Mouse (Mus musculus) forebrain, postnatal 0 days (tissue): ENCODE measurements around the gene Rundc1. TPM values are rescaled to one million over a fixed set of nuclear protein-coding genes. Genes with fewer than 3 reads are reported as not detected.

ENCODE experiments used
- ATAC-seq: fragments of 200-750 bp; cut with Nextera tagmentation; 2 replicates; pipeline ENCODE4 v1.8.0; 2017; ENCODE audit warnings: mild to moderate bottlenecking, moderate library complexity
- DNase-seq: peaks from one replicate; pipeline ENCODE4 v3.0.0-alpha.2; 2015
- H3K27ac ChIP-seq: fragments of 300-500 bp; sonication (generic); 2 replicates; pipeline ENCODE4 v1.5.1; 2014; ENCODE audit warnings: low read depth, mild to moderate bottlenecking, antibody characterized with exemption, low read length, moderate library complexity, mixed read lengths
- H3K27me3 ChIP-seq: fragments of 300-500 bp; sonication (generic); 2 replicates; pipeline ENCODE4 v1.6.1; 2014; ENCODE audit warnings: mild to moderate bottlenecking, low read length, mixed read lengths; ENCODE audit not compliant: insufficient read depth
- H3K36me3 ChIP-seq: fragments of 300-500 bp; sonication (generic); 2 replicates; pipeline ENCODE4 v1.6.1; 2014; ENCODE audit warnings: mild to moderate bottlenecking, moderate library complexity; ENCODE audit not compliant: insufficient read depth
- H3K4me1 ChIP-seq: fragments of 300-500 bp; sonication (generic); 2 replicates; pipeline ENCODE4 v1.6.1; 2014; ENCODE audit warnings: antibody characterized with exemption; ENCODE audit not compliant: insufficient read depth
- H3K4me2 ChIP-seq: fragments of 300-500 bp; sonication (generic); 2 replicates; pipeline ENCODE4 v1.6.1; 2014; ENCODE audit warnings: low read depth, mild to moderate bottlenecking, moderate library complexity
- H3K4me3 ChIP-seq: fragments of 300-500 bp; sonication (generic); 2 replicates; pipeline ENCODE4 v1.5.1; 2014; ENCODE audit warnings: low read depth, low read length, mixed read lengths
- H3K9ac ChIP-seq: fragments of 300-500 bp; sonication (generic); 2 replicates; pipeline ENCODE4 v1.6.1; 2014; ENCODE audit warnings: mild to moderate bottlenecking
- H3K9me3 ChIP-seq: fragments of 300-500 bp; sonication (generic); 2 replicates; pipeline ENCODE4 v1.6.1; 2016; ENCODE audit warnings: low read length
- CTCF ChIP-seq: sonication (generic); IDR thresholded peaks from 2 replicates; pipeline ENCODE4 v1.5.1; 2016; ENCODE audit warnings: antibody characterized with exemption, control low read depth, low read depth
- WGBS: fragments of 180-500 bp; shearing (Covaris S2); extraction: QIAGEN DNeasy Blood & Tissue Kit; methylation state at CpG from one replicate; pipeline ENCODE4 v1.1.7; 2014; 5-methylcytosine and 5-hydroxymethylcytosine counted together
- polyA plus RNA-seq: library from polyadenylated mRNA; unstranded; fragments of >200 nt; fragmentation: Nextera tagmentation; extraction: Ambion mirVana; gene quantifications from 2 replicates; pipeline ENCODE4 v1.2.1, GENCODE M21; 2015
- total RNA-seq: library from RNA; depleted of rRNA; stranded (reverse); fragments of >200 nt; gene quantifications from 2 replicates; pipeline ENCODE4 v1.2.3, GENCODE M21; 2014

Rundc1 gene
- total and polyA plus RNA-seq, 2 experiments from 2014 or later: 12.6 to 24.4 TPM

DNA sequence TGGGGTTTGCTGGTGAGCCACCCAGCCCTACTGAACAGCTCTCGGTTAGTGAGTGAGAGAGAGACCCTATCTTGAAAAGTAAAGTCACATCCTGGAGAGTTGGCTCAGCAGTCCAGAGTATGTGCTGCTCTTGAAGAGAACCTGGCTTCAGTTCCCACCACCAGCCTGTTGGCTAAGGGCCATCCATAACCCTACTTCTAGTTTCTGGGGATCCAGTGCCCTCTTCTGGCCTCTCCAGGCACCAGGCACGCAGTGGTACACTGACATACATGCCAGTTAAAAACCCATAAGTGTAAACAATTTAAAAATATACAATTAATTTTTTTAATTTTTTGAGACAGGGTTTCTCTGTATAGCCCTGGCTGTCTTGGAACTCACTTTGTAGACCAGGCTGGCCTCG, 25.5 kb downstream of the Rundc1 start:
- WGBS: 91% methylated on average over 3 of the region's 3 CpGs
- no peak overlapping the region for H3K27ac ChIP-seq
- ATAC-seq: no peak

DNA sequence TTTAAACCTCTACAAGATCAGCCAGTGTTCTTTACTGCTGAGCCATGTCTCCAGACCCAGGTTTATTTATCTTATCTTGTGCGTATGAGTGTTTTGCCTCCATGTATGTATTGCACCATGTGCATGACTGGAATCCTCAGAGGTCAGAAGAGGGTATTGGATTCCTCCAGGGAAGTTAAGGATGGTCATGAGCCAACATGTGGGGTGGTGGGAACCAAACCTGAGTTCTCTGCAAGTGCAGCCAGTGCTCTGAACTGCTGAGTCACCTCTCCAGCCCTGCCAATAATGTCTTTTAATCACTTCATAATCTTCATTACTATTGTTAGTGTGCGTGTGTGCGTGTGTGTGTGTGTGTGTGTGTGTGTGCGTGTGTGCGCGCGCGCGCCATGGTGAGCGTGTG, 26.7 kb downstream of the Rundc1 start:
- Histone ChIP-seq H3K4me3 (no peak overlapping the region), H3K9ac (no peak overlapping the region), H3K27ac (no peak overlapping the region), H3K27me3 (no peaks in the 10 kb centered on the region), H3K4me1 (no peaks in the 10 kb centered on the region), H3K4me2 (no peak overlapping the region), H3K9me3 (no peaks in the 10 kb centered on the region), H3K36me3 (no peaks in the 10 kb centered on the region)
- TF ChIP-seq CTCF: no peak
- DNase-seq (no peak), ATAC-seq (no peak)
- 93% methylated on average over 10 of the region's 10 CpGs for WGBS

More for the DNA sequence above, 25.5 kb downstream of the Rundc1 start:
- no peaks in the 10 kb centered on the region for H3K27me3 ChIP-seq
- H3K9ac ChIP-seq: no peak overlapping the region
- no peaks in the 10 kb centered on the region for H3K4me1 ChIP-seq
- no peak overlapping the region for H3K4me2 ChIP-seq
- H3K36me3 ChIP-seq: peaks cover 6% of the 10 kb centered on the region
- H3K9me3 ChIP-seq: no peaks in the 10 kb centered on the region
- DNase-seq: no peak
- H3K4me3 ChIP-seq: no peak overlapping the region
- no peak for TF ChIP-seq CTCF

DNA sequence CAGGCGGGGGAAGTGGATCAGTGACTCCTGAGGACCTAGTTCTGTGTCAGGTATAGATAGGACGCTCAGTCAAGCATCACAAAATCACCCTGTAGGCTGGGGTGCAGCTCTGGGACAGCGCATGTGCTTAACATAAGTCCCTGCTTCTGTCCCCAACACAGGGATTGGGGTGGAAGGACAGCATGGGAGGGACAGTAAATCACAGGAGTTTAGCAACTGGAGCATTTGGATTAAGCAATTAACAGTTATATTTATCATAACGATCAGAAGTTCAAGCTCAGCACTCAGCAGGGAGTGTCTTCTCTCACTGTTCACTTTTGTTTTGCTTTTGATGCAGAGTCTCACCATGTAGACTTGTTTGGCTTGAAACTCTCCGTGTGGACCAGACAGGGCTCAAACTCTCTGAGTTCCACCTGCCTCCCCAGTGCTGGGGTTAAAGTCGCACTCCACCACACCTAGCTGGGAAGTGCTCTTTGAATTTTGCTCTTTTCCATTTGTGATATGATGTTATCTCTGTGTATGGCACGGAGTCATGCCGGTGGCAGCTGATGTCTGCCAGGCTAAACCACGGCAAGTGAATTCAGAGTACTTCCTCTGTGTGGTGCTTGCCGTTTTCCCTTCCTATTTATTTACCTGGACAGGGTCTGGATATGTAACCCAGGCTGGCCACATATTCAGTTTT, 27.3 kb downstream of the Rundc1 start:
- Histone ChIP-seq H3K36me3 (peaks cover 5% of the 10 kb centered on the region; the same call in 1 of the 2 replicates), H3K4me1 (no peaks in the 10 kb centered on the region), H3K9ac (no peak overlapping the region), H3K4me2 (no peak overlapping the region), H3K4me3 (no peak overlapping the region), H3K27me3 (no peaks in the 10 kb centered on the region), H3K27ac (no peak overlapping the region), H3K9me3 (no peaks in the 10 kb centered on the region)
- 69% methylated on average over 10 of the region's 10 CpGs for WGBS
- DNase-seq (no peak), ATAC-seq (no peak)
- no peak for TF ChIP-seq CTCF

DNA sequence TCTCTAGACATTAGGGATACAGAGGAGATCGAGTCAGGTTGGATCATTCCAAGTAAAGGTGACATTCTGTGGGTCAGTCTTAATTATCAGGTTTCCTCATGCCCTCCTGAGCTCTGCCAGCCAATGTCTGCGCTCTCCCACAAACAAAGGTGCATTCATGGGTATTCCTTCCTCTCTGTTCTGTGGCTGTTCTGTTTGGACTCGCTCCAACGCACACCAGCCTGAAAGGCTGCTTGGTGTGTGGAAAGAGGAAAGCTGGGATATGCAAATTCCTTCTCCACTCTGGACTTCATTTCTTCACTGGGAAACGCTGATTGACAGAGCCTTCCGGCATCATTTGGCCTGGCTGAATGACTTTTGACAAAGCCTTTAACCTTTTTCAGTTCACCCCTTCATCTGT, 29.8 kb downstream of the Rundc1 start:
- no peak for TF ChIP-seq CTCF
- Histone ChIP-seq H3K27me3 (no peaks in the 10 kb centered on the region), H3K9me3 (no peaks in the 10 kb centered on the region), H3K36me3 (peaks cover 24% of the 10 kb centered on the region), H3K4me3 (no peak overlapping the region), H3K9ac (no peak overlapping the region), H3K4me1 (no peaks in the 10 kb centered on the region), H3K4me2 (no peak overlapping the region), H3K27ac (no peak overlapping the region)
- DNase-seq: no peak
- ATAC-seq: no peak
- WGBS: 9% methylated on average over 6 of the region's 6 CpGs

DNA sequence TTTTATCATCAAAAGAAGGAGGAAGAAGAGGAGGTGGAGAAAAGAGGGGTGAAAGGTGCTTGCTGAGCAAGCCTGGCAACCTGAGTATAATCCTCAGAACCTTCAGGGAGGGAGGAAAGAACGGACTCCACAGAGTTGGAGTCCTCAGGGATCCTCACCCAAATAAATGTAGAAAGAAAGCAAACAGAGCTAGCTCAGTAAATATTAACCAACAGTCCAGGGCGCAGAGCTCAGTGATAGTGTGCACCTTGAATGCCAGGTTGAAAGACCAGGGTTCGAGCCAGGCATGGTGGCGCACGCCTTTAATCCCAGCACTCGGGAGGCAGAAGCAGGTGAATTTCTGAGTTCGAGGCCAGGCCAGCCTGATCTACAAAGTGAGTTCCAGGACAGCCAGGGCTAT, 30.7 kb downstream of the Rundc1 start:
- 87% methylated on average over 7 of the region's 7 CpGs for WGBS
- ATAC-seq: no peak
- Histone ChIP-seq H3K4me2 (no peak overlapping the region), H3K9me3 (no peaks in the 10 kb centered on the region), H3K36me3 (peaks cover 32% of the 10 kb centered on the region), H3K4me1 (no peaks in the 10 kb centered on the region), H3K4me3 (no peak overlapping the region), H3K9ac (no peak overlapping the region), H3K27me3 (no peaks in the 10 kb centered on the region), H3K27ac (no peak overlapping the region)
- no peak for DNase-seq
- TF ChIP-seq CTCF: no peak

DNA sequence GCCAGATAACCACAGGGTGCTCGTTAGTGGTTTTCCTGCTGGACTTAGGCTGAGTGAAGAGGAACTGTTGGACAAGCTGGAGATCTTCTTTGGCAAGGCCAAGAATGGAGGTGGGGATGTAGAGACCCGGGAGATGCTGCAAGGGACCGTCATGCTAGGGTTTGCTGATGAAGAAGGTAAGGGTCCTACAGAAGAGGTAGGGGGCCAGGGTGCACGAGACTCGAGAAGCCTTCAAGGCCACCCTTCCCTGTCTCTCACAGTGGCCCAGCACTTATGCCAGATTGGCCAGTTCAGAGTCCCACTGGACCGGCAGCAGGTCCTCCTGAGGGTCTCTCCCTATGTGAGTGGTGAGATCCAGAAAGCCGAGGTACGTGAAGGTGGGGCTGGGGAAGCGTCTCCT, 32.7 kb downstream of the Rundc1 start:
- H3K36me3 ChIP-seq: peaks cover 51% of the 10 kb centered on the region
- H3K4me1 ChIP-seq: no peaks in the 10 kb centered on the region

DNA sequence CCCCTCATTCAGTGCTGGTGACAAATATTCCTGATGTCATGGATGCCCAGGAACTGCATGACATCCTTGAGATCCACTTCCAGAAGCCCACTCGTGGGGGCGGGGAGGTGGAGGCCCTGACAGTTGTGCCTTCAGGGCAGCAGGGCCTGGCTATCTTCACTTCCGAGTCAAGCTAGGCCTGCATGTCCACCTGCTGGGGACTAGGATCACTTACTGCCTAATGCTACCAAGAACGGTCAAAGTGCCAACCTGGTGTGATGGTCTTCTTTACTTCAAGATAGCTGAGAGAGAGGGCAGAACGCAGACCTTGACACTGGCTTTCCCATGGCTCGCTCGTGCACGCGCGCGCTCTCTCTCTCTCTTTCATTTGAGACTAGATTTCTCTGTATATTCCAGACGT, 33.3 kb downstream of the Rundc1 start:
- no peak overlapping the region for H3K4me2 ChIP-seq
- no peak for DNase-seq
- no peak for TF ChIP-seq CTCF
- no peak overlapping the region for H3K4me3 ChIP-seq
- H3K27me3 ChIP-seq: no peaks in the 10 kb centered on the region
- H3K9me3 ChIP-seq: no peaks in the 10 kb centered on the region
- peaks cover 51% of the 10 kb centered on the region for H3K36me3 ChIP-seq
- H3K27ac ChIP-seq: no peak overlapping the region
- 85% methylated on average over 12 of the region's 12 CpGs for WGBS
- H3K4me1 ChIP-seq: no peaks in the 10 kb centered on the region
- no peak for ATAC-seq
- H3K9ac ChIP-seq: no peak overlapping the region

More for the DNA sequence above, 32.7 kb downstream of the Rundc1 start:
- Histone ChIP-seq H3K27me3 (no peaks in the 10 kb centered on the region), H3K4me3 (no peak overlapping the region), H3K27ac (no peak overlapping the region), H3K4me2 (no peak overlapping the region), H3K9ac (no peak overlapping the region), H3K9me3 (no peaks in the 10 kb centered on the region)
- TF ChIP-seq CTCF: no peak
- ATAC-seq (no peak), DNase-seq (no peak)
- 86% methylated on average over 9 of the region's 9 CpGs for WGBS
